Mouse (Mus musculus): ENCODE measurements around the gene Abt1.
A peak's percentile ranks its signal among the peaks of the same experiment; 100 is the strongest.
"Not testable (repeated sequence)": the region's sequence is repeated elsewhere in the genome, so short reads cannot be mapped to it uniquely, and the experiment has no call there.

Abt1 gene

GRCm38 (mm10) chr13:23412630-23413521, 10.8 kb downstream of the Abt1 start:
- no peak for DNase-seq (ENCODE audit: low read depth)

- DNase-seq (ENCODE audit: low read depth), result no peak
Measured at GRCm38 (mm10) chr13:23412211-23412629, 11.4 kb downstream of the Abt1 start.

GRCm38 (mm10) chr13:23411311-23412210, 12.1 kb downstream of the Abt1 start:
- DNase-seq (ENCODE audit: low read depth), result no peak

- DNase-seq (ENCODE audit: low read depth), result no peak
Measured at GRCm38 (mm10) chr13:23410632-23411031, 13.0 kb downstream of the Abt1 start.

- no peak for DNase-seq (ENCODE audit: low read depth)
Measured at GRCm38 (mm10) chr13:23402626-23403025, 21.0 kb downstream of the Abt1 start.

GRCm38 (mm10) chr13:23401683-23402527, 21.8 kb downstream of the Abt1 start:
- peak; percentile 57 for DNase-seq (ENCODE audit: low read depth)

- DNase-seq (ENCODE audit: low read depth), result no peak
Measured at GRCm38 (mm10) chr13:23400771-23401682, 22.6 kb downstream of the Abt1 start.

- not testable (repeated sequence) for DNase-seq (ENCODE audit: low read depth)
Measured at GRCm38 (mm10) chr13:23396913-23397312, 26.8 kb downstream of the Abt1 start.

- DNase-seq (ENCODE audit: low read depth), result no peak
Measured at GRCm38 (mm10) chr13:23396246-23396703, 27.4 kb downstream of the Abt1 start.

- no peak for DNase-seq (ENCODE audit: low read depth)
Measured at GRCm38 (mm10) chr13:23395301-23396245, 28.1 kb downstream of the Abt1 start.

GRCm38 (mm10) chr13:23387548-23387947, 36.1 kb downstream of the Abt1 start:
- no peak for DNase-seq (ENCODE audit: low read depth)

GRCm38 (mm10) chr13:23383127-23383526, 40.5 kb downstream of the Abt1 start:
- DNase-seq (ENCODE audit: low read depth), result no peak

- no peak for DNase-seq (ENCODE audit: low read depth)
Measured at GRCm38 (mm10) chr13:23372433-23372832, 51.2 kb downstream of the Abt1 start.

- no peak for DNase-seq (ENCODE audit: low read depth)
Measured at GRCm38 (mm10) chr13:23370075-23370474, 53.6 kb downstream of the Abt1 start.

GRCm38 (mm10) chr13:23369421-23369765, 54.3 kb downstream of the Abt1 start:
- DNase-seq (ENCODE audit: low read depth), result no peak

GRCm38 (mm10) chr13:23368583-23369420, 54.9 kb downstream of the Abt1 start, which contains the start of gene Zfp322a:
Gene Zfp322a, minus strand, starts transcription at chr13:23369208.
- DNase-seq (ENCODE audit: low read depth), result peak; percentile 93
